Mouse (Mus musculus): ENCODE results near the gene Lmtk3. TPM values are rescaled to one million over a fixed set of nuclear protein-coding genes. Genes with fewer than 3 reads are reported as not detected.

The Lmtk3 gene
- polyA plus RNA-seq (2014; fragmentation: Illumina TruSeq; extraction: RNeasy Lipid Tissue Mini Kit (QIAGEN cat#74804); ENCODE audit: low read depth, low replicate concordance), result not detected

GRCm38 (mm10) chr7:45783511-45784091, at the start of gene Lmtk3:
Gene Lmtk3, plus strand, starts transcription at chr7:45783738.

DNA sequence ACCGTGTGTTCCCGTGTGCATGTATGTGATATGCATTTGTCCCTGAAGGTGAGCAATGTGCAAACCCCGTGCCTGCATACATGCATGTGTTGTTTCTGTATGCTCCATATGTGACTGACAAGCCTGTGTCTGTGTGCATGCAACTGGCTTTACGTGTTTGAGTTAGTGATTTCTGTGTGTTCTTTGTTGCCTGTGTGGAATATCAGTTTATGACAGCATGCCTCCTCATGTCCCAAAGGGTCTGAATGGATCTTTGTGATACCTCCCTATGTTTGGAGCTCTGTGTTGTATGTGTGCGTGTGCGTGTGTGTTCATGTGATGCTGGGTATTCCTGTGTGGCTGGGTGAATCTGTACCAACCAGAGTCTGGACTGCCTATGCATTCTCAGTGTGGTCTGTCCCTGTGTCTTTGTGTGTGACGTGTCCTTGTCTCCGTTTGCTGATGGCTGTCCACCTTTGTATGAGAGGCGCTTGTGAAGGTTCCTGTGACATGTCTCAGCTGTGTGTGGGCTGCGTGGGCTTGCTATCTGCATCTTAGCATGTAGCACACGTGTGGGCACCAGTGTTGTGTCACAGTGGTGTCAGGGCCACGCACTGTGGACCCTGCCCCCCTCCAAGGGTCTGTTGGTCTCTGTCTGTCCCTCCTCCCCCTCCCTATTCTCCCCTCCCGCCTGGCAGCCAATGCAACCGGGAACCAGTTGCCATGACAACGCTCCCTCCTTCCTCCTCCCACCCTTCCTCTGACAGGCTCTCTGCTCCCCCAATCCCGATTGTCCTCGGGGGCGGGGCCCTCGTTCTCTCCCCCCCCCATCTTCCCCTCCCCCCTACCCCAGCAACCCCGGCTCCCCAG, 1.2 kb downstream of the Lmtk3 start, which contains the start of gene Sult2b1:
Gene Sult2b1, minus strand, starts transcription at position 146 of the 849 bp plus-strand sequence.

GRCm38 (mm10) chr7:45813787-45814779, 30.5 kb downstream of the Lmtk3 start, which contains the start of gene Cyth2:
Gene Cyth2, minus strand, starts transcription at chr7:45814581.

DNA sequence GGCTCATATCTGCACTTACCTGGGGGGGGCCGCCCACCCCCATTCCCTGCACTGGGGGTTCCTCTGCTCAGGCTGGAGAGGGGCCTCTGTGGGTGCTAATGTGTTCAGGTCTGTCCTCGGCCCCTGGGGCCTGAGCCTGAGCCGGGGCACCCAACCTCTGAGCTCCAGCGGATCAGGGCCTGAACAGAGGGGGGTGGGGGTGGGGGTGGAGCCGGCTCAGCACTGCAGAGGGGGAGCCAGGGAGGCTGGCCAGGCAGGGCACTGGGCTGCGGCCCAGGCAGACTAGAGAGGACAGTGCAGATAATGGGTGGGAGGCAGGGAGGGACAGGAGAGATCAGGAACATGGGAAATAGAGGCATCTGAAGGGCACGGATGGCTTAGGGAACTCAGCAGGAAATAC, 41.1 kb downstream of the Lmtk3 start, which contains the start of gene Kcnj14:
Gene Kcnj14, minus strand, starts transcription at position 185 of the 400 bp plus-strand sequence.

DNA sequence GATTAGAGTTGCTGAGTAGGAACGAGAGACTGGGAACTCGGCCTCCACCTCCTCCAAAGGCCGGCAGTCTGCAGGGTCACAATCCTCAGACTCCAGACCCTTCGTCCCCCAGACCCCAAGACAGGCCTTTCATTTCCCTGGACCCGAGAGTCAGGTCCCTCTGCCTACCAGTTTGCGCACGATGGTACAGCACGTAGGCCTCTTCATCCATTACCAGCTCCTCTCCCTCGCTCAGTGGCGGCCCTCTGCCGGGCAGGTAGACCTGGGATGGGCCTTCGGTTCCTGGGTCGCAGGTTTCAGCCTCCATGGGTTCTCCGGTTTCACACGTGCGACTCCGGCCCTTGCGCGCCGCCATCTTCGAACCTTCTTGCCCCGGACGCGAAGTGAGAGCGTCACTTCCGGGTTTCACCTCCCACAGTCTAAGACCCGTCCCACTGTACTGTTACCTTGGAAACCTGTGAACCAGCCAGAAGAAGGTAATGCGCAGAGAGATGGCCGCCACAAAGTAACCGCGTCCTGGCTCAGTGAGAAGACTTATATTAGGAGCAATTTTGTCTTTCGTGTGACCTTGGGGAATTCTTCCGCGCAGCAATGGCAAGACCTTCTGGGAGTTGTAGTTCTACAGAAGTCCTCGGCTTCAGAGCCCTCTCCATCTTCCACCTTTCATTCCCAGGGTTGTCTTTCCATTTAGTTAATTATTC, 47.0 kb downstream of the Lmtk3 start, which contains the start of gene Grwd1:
Gene Grwd1, minus strand, starts transcription at position 518 of the 701 bp plus-strand sequence.

Other genes starting within 250 kb of the Lmtk3 start
- not detected for gene Hsd17b14, start 228.8 kb upstream of the Lmtk3 start, polyA plus RNA-seq (2014; fragmentation: Illumina TruSeq; extraction: RNeasy Lipid Tissue Mini Kit (QIAGEN cat#74804); ENCODE audit: low read depth, low replicate concordance)
- gene Bcat2, start 213.6 kb upstream of the Lmtk3 start, polyA plus RNA-seq (2014; fragmentation: Illumina TruSeq; extraction: RNeasy Lipid Tissue Mini Kit (QIAGEN cat#74804); ENCODE audit: low read depth, low replicate concordance), result 4.4 TPM
- gene Fgf21, start 168.2 kb upstream of the Lmtk3 start, polyA plus RNA-seq (2014; fragmentation: Illumina TruSeq; extraction: RNeasy Lipid Tissue Mini Kit (QIAGEN cat#74804); ENCODE audit: low read depth, low replicate concordance), result not detected
- gene Fut1, start 166.4 kb upstream of the Lmtk3 start, polyA plus RNA-seq (2014; fragmentation: Illumina TruSeq; extraction: RNeasy Lipid Tissue Mini Kit (QIAGEN cat#74804); ENCODE audit: low read depth, low replicate concordance), result not detected
- gene Izumo1, start 161.9 kb upstream of the Lmtk3 start, polyA plus RNA-seq (2014; fragmentation: Illumina TruSeq; extraction: RNeasy Lipid Tissue Mini Kit (QIAGEN cat#74804); ENCODE audit: low read depth, low replicate concordance), result 55.9 TPM
- gene Rasip1, start 156.2 kb upstream of the Lmtk3 start, polyA plus RNA-seq (2014; fragmentation: Illumina TruSeq; extraction: RNeasy Lipid Tissue Mini Kit (QIAGEN cat#74804); ENCODE audit: low read depth, low replicate concordance), result not detected
- 0.11 TPM for gene Mamstr, start 143.8 kb upstream of the Lmtk3 start, polyA plus RNA-seq (2014; fragmentation: Illumina TruSeq; extraction: RNeasy Lipid Tissue Mini Kit (QIAGEN cat#74804); ENCODE audit: low read depth, low replicate concordance)
- 0.17 TPM for gene Fut2, start 117.3 kb upstream of the Lmtk3 start, polyA plus RNA-seq (2014; fragmentation: Illumina TruSeq; extraction: RNeasy Lipid Tissue Mini Kit (QIAGEN cat#74804); ENCODE audit: low read depth, low replicate concordance)
- not detected for gene Ntn5, start 99.7 kb upstream of the Lmtk3 start, polyA plus RNA-seq (2014; fragmentation: Illumina TruSeq; extraction: RNeasy Lipid Tissue Mini Kit (QIAGEN cat#74804); ENCODE audit: low read depth, low replicate concordance)
- gene Sec1, start 89.3 kb upstream of the Lmtk3 start, polyA plus RNA-seq (2014; fragmentation: Illumina TruSeq; extraction: RNeasy Lipid Tissue Mini Kit (QIAGEN cat#74804); ENCODE audit: low read depth, low replicate concordance), result 1.2 TPM
- gene Car11, start 83.9 kb upstream of the Lmtk3 start, polyA plus RNA-seq (2014; fragmentation: Illumina TruSeq; extraction: RNeasy Lipid Tissue Mini Kit (QIAGEN cat#74804); ENCODE audit: low read depth, low replicate concordance), result not detected
- 2.3 TPM for gene Dbp, start 78.7 kb upstream of the Lmtk3 start, polyA plus RNA-seq (2014; fragmentation: Illumina TruSeq; extraction: RNeasy Lipid Tissue Mini Kit (QIAGEN cat#74804); ENCODE audit: low read depth, low replicate concordance)
- gene Rpl18, start 68.3 kb upstream of the Lmtk3 start, polyA plus RNA-seq (2014; fragmentation: Illumina TruSeq; extraction: RNeasy Lipid Tissue Mini Kit (QIAGEN cat#74804); ENCODE audit: low read depth, low replicate concordance), result 0.69 TPM
- 0.57 TPM for gene Sphk2, start 65.7 kb upstream of the Lmtk3 start, polyA plus RNA-seq (2014; fragmentation: Illumina TruSeq; extraction: RNeasy Lipid Tissue Mini Kit (QIAGEN cat#74804); ENCODE audit: low read depth, low replicate concordance)
- gene Fam83e, start 62.5 kb upstream of the Lmtk3 start, polyA plus RNA-seq (2014; fragmentation: Illumina TruSeq; extraction: RNeasy Lipid Tissue Mini Kit (QIAGEN cat#74804); ENCODE audit: low read depth, low replicate concordance), result 23.8 TPM
- 0.35 TPM for gene Spaca4, start 57.9 kb upstream of the Lmtk3 start, polyA plus RNA-seq (2014; fragmentation: Illumina TruSeq; extraction: RNeasy Lipid Tissue Mini Kit (QIAGEN cat#74804); ENCODE audit: low read depth, low replicate concordance)
- gene Sult2b1, start 931 bp downstream of the Lmtk3 start, polyA plus RNA-seq (2014; fragmentation: Illumina TruSeq; extraction: RNeasy Lipid Tissue Mini Kit (QIAGEN cat#74804); ENCODE audit: low read depth, low replicate concordance), result 2.8 TPM
- 69.6 TPM for gene Cyth2, start 30.8 kb downstream of the Lmtk3 start, polyA plus RNA-seq (2014; fragmentation: Illumina TruSeq; extraction: RNeasy Lipid Tissue Mini Kit (QIAGEN cat#74804); ENCODE audit: low read depth, low replicate concordance)
- gene Kcnj14, start 41.0 kb downstream of the Lmtk3 start, polyA plus RNA-seq (2014; fragmentation: Illumina TruSeq; extraction: RNeasy Lipid Tissue Mini Kit (QIAGEN cat#74804); ENCODE audit: low read depth, low replicate concordance), result not detected
- 1.2 TPM for gene Grwd1, start 47.2 kb downstream of the Lmtk3 start, polyA plus RNA-seq (2014; fragmentation: Illumina TruSeq; extraction: RNeasy Lipid Tissue Mini Kit (QIAGEN cat#74804); ENCODE audit: low read depth, low replicate concordance)
- gene Kdelr1, start 89.0 kb downstream of the Lmtk3 start, polyA plus RNA-seq (2014; fragmentation: Illumina TruSeq; extraction: RNeasy Lipid Tissue Mini Kit (QIAGEN cat#74804); ENCODE audit: low read depth, low replicate concordance), result 20.4 TPM
- gene Grin2d, start 94.6 kb downstream of the Lmtk3 start, polyA plus RNA-seq (2014; fragmentation: Illumina TruSeq; extraction: RNeasy Lipid Tissue Mini Kit (QIAGEN cat#74804); ENCODE audit: low read depth, low replicate concordance), result 0.99 TPM
- gene Syngr4, start 113.0 kb downstream of the Lmtk3 start, polyA plus RNA-seq (2014; fragmentation: Illumina TruSeq; extraction: RNeasy Lipid Tissue Mini Kit (QIAGEN cat#74804); ENCODE audit: low read depth, low replicate concordance), result 46.7 TPM
- gene Tmem143, start 113.2 kb downstream of the Lmtk3 start, polyA plus RNA-seq (2014; fragmentation: Illumina TruSeq; extraction: RNeasy Lipid Tissue Mini Kit (QIAGEN cat#74804); ENCODE audit: low read depth, low replicate concordance), result 0.35 TPM
- 1.3 TPM for gene Emp3, start 137.7 kb downstream of the Lmtk3 start, polyA plus RNA-seq (2014; fragmentation: Illumina TruSeq; extraction: RNeasy Lipid Tissue Mini Kit (QIAGEN cat#74804); ENCODE audit: low read depth, low replicate concordance)
- gene Ccdc114, start 140.3 kb downstream of the Lmtk3 start, polyA plus RNA-seq (2014; fragmentation: Illumina TruSeq; extraction: RNeasy Lipid Tissue Mini Kit (QIAGEN cat#74804); ENCODE audit: low read depth, low replicate concordance), result 2.9 TPM
- not detected for gene Abcc6, start 246.6 kb downstream of the Lmtk3 start, polyA plus RNA-seq (2014; fragmentation: Illumina TruSeq; extraction: RNeasy Lipid Tissue Mini Kit (QIAGEN cat#74804); ENCODE audit: low read depth, low replicate concordance)
- 6.3 TPM for gene Nomo1, start 250.0 kb downstream of the Lmtk3 start, polyA plus RNA-seq (2014; fragmentation: Illumina TruSeq; extraction: RNeasy Lipid Tissue Mini Kit (QIAGEN cat#74804); ENCODE audit: low read depth, low replicate concordance)